Mouse (Mus musculus): Measurements from ENCODE around the gene Hydin. TPM values are rescaled to one million over a fixed set of nuclear protein-coding genes. Genes with fewer than 3 reads are reported as not detected.
A peak's percentile ranks its signal among the peaks of the same experiment; 100 is the strongest.

Hydin gene
- polyA plus RNA-seq, 1 experiment from 2014 or later = 0.08 TPM

DNA sequence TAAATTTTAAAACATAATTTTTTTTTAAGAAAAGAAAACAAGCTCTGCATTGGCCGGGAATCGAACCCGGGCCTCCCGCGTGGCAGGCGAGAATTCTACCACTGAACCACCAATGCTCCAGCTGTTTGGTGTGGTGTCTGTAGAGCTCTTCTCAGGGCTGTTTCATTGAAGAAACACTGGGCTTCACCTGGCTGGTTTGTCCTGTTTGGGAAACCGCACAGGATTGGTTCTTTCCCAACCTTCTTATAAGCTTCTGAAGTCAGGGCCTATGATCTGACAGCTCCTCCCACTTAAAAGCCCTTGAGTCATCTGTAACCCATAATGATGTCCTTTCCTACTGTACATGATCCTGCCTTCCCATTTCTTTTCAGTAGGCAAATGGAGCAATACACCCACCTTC is 364.4 kb downstream of the Hydin start:
- Histone ChIP-seq H3K27ac (replicated peaks in 1 of 2; ENCODE audit: control insufficient read depth in 1 of 2, insufficient read depth in 1 of 2, low read depth in 2 of 2, low read length in 2 of 2) (peak overlapping the region in 1 of 2 experiments; percentile 46; a peak in 2 of 4 replicates), H3K36me3 (ENCODE audit: control insufficient read depth, insufficient read depth, low read length) (peaks cover 45% of the 10 kb centered on the region), H3K4me3 (ENCODE audit: control insufficient read depth in 1 of 2, insufficient read depth in 1 of 2, low read depth in 1 of 2, low read length in 2 of 2) (no peak overlapping the region), H3K9ac (ENCODE audit: low read length) (no peak overlapping the region), H3K4me1 (ENCODE audit: control insufficient read depth in 2 of 2, insufficient read depth in 2 of 2, low read length in 2 of 2) (peaks cover 0 to 6% of the 10 kb centered on the region in 2 experiments; a peak in 2 of 4 replicates), H3K4me2 (ENCODE audit: low read length) (no peak overlapping the region), H3K27me3 (ENCODE audit: control insufficient read depth, insufficient read depth, low read length) (no peaks in the 10 kb centered on the region), H3K9me3 (ENCODE audit: control insufficient read depth, low read length) (no peaks in the 10 kb centered on the region)
- WGBS = 92% methylated on average over 7 of the region's 7 CpGs
- ATAC-seq (ENCODE audit: insufficient number of reproducible peaks, insufficient read depth, low FRiP score, low read depth) = no peak

DNA sequence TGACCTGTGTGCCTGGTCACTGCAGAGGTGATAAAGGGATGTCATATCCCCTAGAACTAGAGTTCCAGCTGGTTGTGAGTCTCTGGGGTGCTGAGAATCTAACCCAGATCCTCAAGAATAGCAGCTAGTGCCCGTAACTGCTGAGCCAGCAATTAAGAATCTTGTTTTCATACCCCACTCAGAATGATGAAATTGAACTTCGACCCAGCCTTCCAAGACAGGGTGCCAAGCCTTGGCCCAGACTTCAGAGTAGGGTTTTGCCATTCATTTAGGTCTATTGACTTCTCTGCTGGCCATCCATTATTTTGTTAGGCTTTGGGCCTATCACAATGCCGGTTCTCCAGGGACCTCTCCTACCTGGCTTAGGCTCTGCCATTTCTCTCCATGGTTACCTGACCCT is 367.0 kb downstream of the Hydin start:
- Histone ChIP-seq H3K4me2 (ENCODE audit: low read length) (no peak overlapping the region), H3K36me3 (ENCODE audit: control insufficient read depth, insufficient read depth, low read length) (peaks cover 68% of the 10 kb centered on the region), H3K9ac (ENCODE audit: low read length) (no peak overlapping the region), H3K9me3 (ENCODE audit: control insufficient read depth, low read length) (no peaks in the 10 kb centered on the region), H3K27ac (replicated peaks in 1 of 2; ENCODE audit: control insufficient read depth in 1 of 2, insufficient read depth in 1 of 2, low read depth in 2 of 2, low read length in 2 of 2) (no peak overlapping the region), H3K27me3 (ENCODE audit: control insufficient read depth, insufficient read depth, low read length) (no peaks in the 10 kb centered on the region), H3K4me1 (ENCODE audit: control insufficient read depth in 2 of 2, insufficient read depth in 2 of 2, low read length in 2 of 2) (peaks cover 0 to 6% of the 10 kb centered on the region in 2 experiments; a peak in 2 of 4 replicates), H3K4me3 (ENCODE audit: control insufficient read depth in 1 of 2, insufficient read depth in 1 of 2, low read depth in 1 of 2, low read length in 2 of 2) (no peak overlapping the region)
- 91% methylated on average over 3 of the region's 3 CpGs for WGBS
- ATAC-seq (ENCODE audit: insufficient number of reproducible peaks, insufficient read depth, low FRiP score, low read depth) = no peak

DNA sequence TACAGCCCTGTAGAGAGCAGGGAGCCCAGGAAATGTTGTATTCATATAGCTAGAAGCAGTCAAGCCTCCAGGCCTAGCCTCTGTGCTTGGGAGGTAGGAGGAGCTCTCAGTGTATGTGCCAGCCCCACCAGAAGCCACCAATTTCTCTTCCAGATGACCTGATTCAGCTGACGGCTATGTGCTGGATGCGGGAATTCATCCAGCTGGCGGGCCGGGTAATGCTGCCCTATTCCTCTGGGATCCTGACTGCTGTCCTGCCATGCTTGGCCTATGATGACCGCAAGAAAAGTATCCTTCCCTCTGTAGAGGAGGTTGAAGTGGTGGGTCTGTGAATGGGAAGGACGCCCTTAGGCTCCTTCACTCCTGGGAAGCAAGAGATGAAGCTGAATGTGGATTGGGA is 369.4 kb downstream of the Hydin start:
- Histone ChIP-seq H3K27me3 (ENCODE audit: control insufficient read depth, insufficient read depth, low read length) (no peaks in the 10 kb centered on the region), H3K9ac (ENCODE audit: low read length) (no peak overlapping the region), H3K27ac (replicated peaks in 1 of 2; ENCODE audit: control insufficient read depth in 1 of 2, insufficient read depth in 1 of 2, low read depth in 2 of 2, low read length in 2 of 2) (no peak overlapping the region), H3K9me3 (ENCODE audit: control insufficient read depth, low read length) (no peaks in the 10 kb centered on the region), H3K4me2 (ENCODE audit: low read length) (no peak overlapping the region), H3K4me3 (ENCODE audit: control insufficient read depth in 1 of 2, insufficient read depth in 1 of 2, low read depth in 1 of 2, low read length in 2 of 2) (no peak overlapping the region), H3K36me3 (ENCODE audit: control insufficient read depth, insufficient read depth, low read length) (peaks cover 71% of the 10 kb centered on the region), H3K4me1 (ENCODE audit: control insufficient read depth in 2 of 2, insufficient read depth in 2 of 2, low read length in 2 of 2) (no peaks in the 10 kb centered on the region)
- 91% methylated on average over 6 of the region's 6 CpGs for WGBS
- no peak for ATAC-seq (ENCODE audit: insufficient number of reproducible peaks, insufficient read depth, low FRiP score, low read depth)

DNA sequence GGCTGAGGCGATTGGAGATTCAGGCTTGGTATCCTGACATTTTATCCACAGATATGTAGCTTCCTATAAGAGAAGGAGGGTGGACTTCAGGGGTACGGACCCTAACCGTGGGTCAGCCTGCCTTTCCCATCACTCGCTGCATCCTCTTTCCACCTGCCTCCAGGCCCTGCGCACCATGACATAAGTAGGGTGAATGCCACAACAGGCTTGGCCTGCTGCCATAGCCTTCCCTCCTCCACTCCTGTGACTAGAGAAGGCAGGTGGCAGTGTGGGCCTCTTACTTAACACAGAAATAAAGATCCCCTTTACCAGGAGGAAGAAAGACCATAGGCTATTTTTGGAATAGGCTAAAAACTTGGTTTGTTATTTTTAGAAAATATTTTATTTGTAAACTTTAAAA is 375.6 kb downstream of the Hydin start:
- Histone ChIP-seq H3K4me2 (ENCODE audit: low read length) (no peak overlapping the region), H3K9me3 (ENCODE audit: control insufficient read depth, low read length) (no peaks in the 10 kb centered on the region), H3K36me3 (ENCODE audit: control insufficient read depth, insufficient read depth, low read length) (peaks cover 22% of the 10 kb centered on the region), H3K27ac (replicated peaks in 1 of 2; ENCODE audit: control insufficient read depth in 1 of 2, insufficient read depth in 1 of 2, low read depth in 2 of 2, low read length in 2 of 2) (no peak overlapping the region), H3K27me3 (ENCODE audit: control insufficient read depth, insufficient read depth, low read length) (no peaks in the 10 kb centered on the region), H3K4me3 (ENCODE audit: control insufficient read depth in 1 of 2, insufficient read depth in 1 of 2, low read depth in 1 of 2, low read length in 2 of 2) (no peak overlapping the region), H3K4me1 (ENCODE audit: control insufficient read depth in 2 of 2, insufficient read depth in 2 of 2, low read length in 2 of 2) (peaks cover 0 to 12% of the 10 kb centered on the region in 2 experiments; a peak in 3 of 4 replicates), H3K9ac (ENCODE audit: low read length) (no peak overlapping the region)
- no peak for ATAC-seq (ENCODE audit: insufficient number of reproducible peaks, insufficient read depth, low FRiP score, low read depth)
- 66% methylated on average over 5 of the region's 5 CpGs for whole genome bisulfite sequencing

DNA sequence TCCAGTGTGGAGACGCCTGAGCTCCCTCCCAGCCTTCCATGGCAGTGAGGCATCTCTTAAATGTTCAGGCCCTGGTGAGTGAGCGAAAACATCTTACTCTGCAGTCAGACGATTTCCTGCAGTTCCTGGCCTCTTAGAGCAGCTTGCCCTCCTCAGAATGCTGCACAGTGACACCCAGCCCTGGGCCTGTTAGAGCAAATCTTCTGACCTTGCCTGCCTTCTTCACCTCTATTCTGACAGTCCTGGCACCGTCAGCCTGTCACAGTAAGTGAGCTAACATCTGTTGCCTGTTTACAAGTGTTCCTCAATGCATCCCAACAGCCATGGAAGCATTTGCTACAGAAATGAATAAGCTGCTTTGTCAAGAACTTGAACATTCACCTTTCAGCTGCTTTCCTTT is 376.4 kb downstream of the Hydin start:
- 56% methylated on average over 4 of the region's 4 CpGs for WGBS
- Histone ChIP-seq H3K4me1 (ENCODE audit: control insufficient read depth in 2 of 2, insufficient read depth in 2 of 2, low read length in 2 of 2) (peaks cover 0 to 12% of the 10 kb centered on the region in 2 experiments; a peak in 3 of 4 replicates), H3K9ac (ENCODE audit: low read length) (no peak overlapping the region), H3K27me3 (ENCODE audit: control insufficient read depth, insufficient read depth, low read length) (no peaks in the 10 kb centered on the region), H3K36me3 (ENCODE audit: control insufficient read depth, insufficient read depth, low read length) (peaks cover 15% of the 10 kb centered on the region; the same call in 1 of the 2 replicates), H3K4me3 (ENCODE audit: control insufficient read depth in 1 of 2, insufficient read depth in 1 of 2, low read depth in 1 of 2, low read length in 2 of 2) (no peak overlapping the region), H3K9me3 (ENCODE audit: control insufficient read depth, low read length) (no peaks in the 10 kb centered on the region), H3K27ac (replicated peaks in 1 of 2; ENCODE audit: control insufficient read depth in 1 of 2, insufficient read depth in 1 of 2, low read depth in 2 of 2, low read length in 2 of 2) (no peak overlapping the region), H3K4me2 (ENCODE audit: low read length) (no peak overlapping the region)
- no peak for ATAC-seq (ENCODE audit: insufficient number of reproducible peaks, insufficient read depth, low FRiP score, low read depth)

DNA sequence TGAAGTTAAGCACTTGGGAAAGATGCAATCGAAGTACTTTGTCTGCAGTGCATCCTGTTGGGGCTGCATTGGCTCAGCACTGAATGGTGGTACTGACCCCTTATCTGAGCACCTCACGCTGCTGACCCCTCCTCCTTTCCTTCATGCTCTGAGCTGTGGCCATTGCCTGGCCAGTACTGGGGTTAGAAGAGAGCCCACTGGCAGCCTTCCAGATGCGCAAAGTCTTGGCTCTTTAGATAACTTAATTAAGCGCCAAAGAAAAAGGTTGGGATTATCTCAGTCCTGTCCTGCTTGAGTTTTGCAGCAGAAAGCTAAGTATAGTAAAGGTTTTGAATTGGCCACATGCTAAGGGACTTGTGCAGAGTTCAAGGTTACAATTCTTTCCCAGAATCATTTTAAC is 377.6 kb downstream of the Hydin start:
- Histone ChIP-seq H3K4me3 (ENCODE audit: control insufficient read depth in 1 of 2, insufficient read depth in 1 of 2, low read depth in 1 of 2, low read length in 2 of 2) (no peak overlapping the region), H3K27ac (replicated peaks in 1 of 2; ENCODE audit: control insufficient read depth in 1 of 2, insufficient read depth in 1 of 2, low read depth in 2 of 2, low read length in 2 of 2) (no peak overlapping the region), H3K9me3 (ENCODE audit: control insufficient read depth, low read length) (no peaks in the 10 kb centered on the region), H3K36me3 (ENCODE audit: control insufficient read depth, insufficient read depth, low read length) (peaks cover 13% of the 10 kb centered on the region), H3K27me3 (ENCODE audit: control insufficient read depth, insufficient read depth, low read length) (no peaks in the 10 kb centered on the region), H3K4me2 (ENCODE audit: low read length) (no peak overlapping the region), H3K4me1 (ENCODE audit: control insufficient read depth in 2 of 2, insufficient read depth in 2 of 2, low read length in 2 of 2) (peaks cover 0 to 12% of the 10 kb centered on the region in 2 experiments; a peak in 3 of 4 replicates), H3K9ac (ENCODE audit: low read length) (no peak overlapping the region)
- 36% methylated on average over 4 of the region's 4 CpGs for WGBS
- no peak for ATAC-seq (ENCODE audit: insufficient number of reproducible peaks, insufficient read depth, low FRiP score, low read depth)

DNA sequence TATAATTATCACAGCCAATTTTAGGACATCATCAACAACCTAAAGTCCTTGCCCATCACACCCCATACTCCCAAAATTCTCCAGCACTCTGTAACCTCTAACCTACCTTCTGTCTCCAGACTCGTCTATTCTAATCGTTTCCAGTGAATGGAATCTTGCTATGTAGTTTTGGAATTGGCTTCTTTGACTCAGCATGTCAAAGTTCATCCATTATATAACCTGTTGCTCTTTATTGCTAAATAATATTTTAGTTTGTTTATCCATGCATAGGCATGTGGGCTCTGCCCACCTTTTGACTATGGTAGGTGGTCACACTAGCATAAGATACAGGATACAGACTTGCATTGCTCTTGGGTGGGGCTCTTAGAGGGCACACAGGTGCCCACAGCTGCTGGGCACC is 378.1 kb downstream of the Hydin start:
- H3K9me3 ChIP-seq (ENCODE audit: control insufficient read depth, low read length) = no peaks in the 10 kb centered on the region
- no peaks in the 10 kb centered on the region for H3K27me3 ChIP-seq (ENCODE audit: control insufficient read depth, insufficient read depth, low read length)
- H3K4me2 ChIP-seq (ENCODE audit: low read length) = no peak overlapping the region
- ATAC-seq (ENCODE audit: insufficient number of reproducible peaks, insufficient read depth, low FRiP score, low read depth) = no peak
- no peak overlapping the region for H3K27ac ChIP-seq (replicated peaks in 1 of 2; ENCODE audit: control insufficient read depth in 1 of 2, insufficient read depth in 1 of 2, low read depth in 2 of 2, low read length in 2 of 2)
- no peak overlapping the region for H3K4me3 ChIP-seq (ENCODE audit: control insufficient read depth in 1 of 2, insufficient read depth in 1 of 2, low read depth in 1 of 2, low read length in 2 of 2)
- H3K4me1 ChIP-seq (ENCODE audit: control insufficient read depth in 2 of 2, insufficient read depth in 2 of 2, low read length in 2 of 2) = peaks cover 0 to 12% of the 10 kb centered on the region in 2 experiments; a peak in 3 of 4 replicates
- WGBS = 71% methylated on average over 2 of the region's 2 CpGs
- H3K36me3 ChIP-seq (ENCODE audit: control insufficient read depth, insufficient read depth, low read length) = peaks cover 18% of the 10 kb centered on the region
- no peak overlapping the region for H3K9ac ChIP-seq (ENCODE audit: low read length)

DNA sequence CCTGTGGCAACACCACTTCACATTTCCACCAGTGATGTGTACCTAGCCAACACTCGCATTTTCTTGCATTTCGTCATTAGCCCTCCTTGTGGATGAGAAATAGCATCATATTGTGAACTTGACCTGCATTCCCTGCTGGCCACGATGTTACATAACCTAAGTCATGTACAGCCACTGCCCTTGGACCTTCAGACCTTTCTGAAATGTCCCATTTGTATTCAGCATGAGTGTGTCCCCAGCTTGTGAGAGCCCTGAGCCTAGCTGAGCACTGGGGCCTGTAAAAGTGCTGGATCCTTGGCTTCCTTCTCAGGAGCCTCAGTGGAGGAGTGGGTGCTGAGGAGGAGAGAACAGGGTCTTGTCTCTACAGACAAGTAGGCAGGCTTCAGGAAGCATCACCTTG is 378.6 kb downstream of the Hydin start:
- Histone ChIP-seq H3K4me1 (ENCODE audit: control insufficient read depth in 2 of 2, insufficient read depth in 2 of 2, low read length in 2 of 2) (peaks cover 0 to 12% of the 10 kb centered on the region in 2 experiments; a peak in 3 of 4 replicates), H3K4me2 (ENCODE audit: low read length) (no peak overlapping the region), H3K9ac (ENCODE audit: low read length) (no peak overlapping the region), H3K27ac (replicated peaks in 1 of 2; ENCODE audit: control insufficient read depth in 1 of 2, insufficient read depth in 1 of 2, low read depth in 2 of 2, low read length in 2 of 2) (no peak overlapping the region), H3K36me3 (ENCODE audit: control insufficient read depth, insufficient read depth, low read length) (peaks cover 22% of the 10 kb centered on the region), H3K4me3 (ENCODE audit: control insufficient read depth in 1 of 2, insufficient read depth in 1 of 2, low read depth in 1 of 2, low read length in 2 of 2) (no peak overlapping the region), H3K27me3 (ENCODE audit: control insufficient read depth, insufficient read depth, low read length) (no peaks in the 10 kb centered on the region), H3K9me3 (ENCODE audit: control insufficient read depth, low read length) (no peaks in the 10 kb centered on the region)
- no peak for ATAC-seq (ENCODE audit: insufficient number of reproducible peaks, insufficient read depth, low FRiP score, low read depth)
- WGBS = 89% methylated on average over 3 of the region's 3 CpGs
